Mouse (Mus musculus): Measurements from ENCODE around the gene Vgll4.

Vgll4 gene

GRCm38 (mm10) chr6:114918994-114919393 lies 50.8 kb downstream of the Vgll4 start:
- no peak for DNase-seq (ENCODE audit: low read depth, low spot score)

DNA sequence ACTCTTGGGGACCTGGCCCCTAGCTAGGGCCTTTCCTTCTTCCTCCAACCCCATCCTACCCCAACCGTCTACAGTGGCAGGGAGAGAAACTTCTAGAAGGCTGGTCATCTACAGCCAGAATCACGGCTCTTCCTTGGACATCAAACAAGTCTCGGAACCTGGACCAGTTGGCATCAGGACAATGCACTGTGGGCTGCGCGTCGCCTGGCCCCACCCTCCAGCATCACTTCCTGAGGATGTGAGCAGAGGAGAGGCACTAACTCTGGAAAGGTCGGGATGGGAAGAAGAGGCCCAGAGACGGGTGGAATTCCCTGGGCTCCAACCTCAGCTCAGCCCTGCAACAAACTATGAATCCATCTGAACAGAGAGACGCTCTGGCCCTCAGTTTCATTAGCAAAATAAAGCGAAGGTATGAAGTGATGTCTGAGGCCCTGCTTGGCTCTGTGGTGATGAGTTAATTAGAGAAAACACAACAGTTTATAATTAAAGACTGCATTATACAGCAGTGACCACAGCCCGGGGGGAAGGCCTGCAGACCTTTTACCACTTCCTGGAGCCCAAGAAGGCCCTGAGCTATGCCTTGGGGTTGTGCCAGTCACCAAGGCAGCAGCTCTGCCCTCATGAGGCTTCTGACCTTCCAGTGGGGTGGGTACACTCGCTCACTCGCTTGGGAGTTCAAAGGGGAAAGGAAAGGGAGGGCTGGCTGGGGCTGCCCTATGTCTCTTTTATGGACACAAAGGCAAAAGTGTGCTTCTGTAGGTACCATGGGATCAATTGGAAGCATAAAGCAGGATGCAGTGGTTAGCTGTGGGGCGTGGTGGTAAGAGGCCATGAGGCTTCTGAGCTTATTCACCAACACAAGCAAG lies 51.8 kb downstream of the Vgll4 start:
- DNase-seq (ENCODE audit: low read depth, low spot score), result no peak

- DNase-seq (ENCODE audit: low read depth, low spot score), result no peak
Observed at GRCm38 (mm10) chr6:114917129-114917528, 52.7 kb downstream of the Vgll4 start.

- DNase-seq (ENCODE audit: low read depth, low spot score), result no peak
Observed at GRCm38 (mm10) chr6:114916715-114916992, 53.1 kb downstream of the Vgll4 start.

- DNase-seq (ENCODE audit: low read depth, low spot score), result no peak
Observed at GRCm38 (mm10) chr6:114915915-114916714, 53.7 kb downstream of the Vgll4 start.

- peak; percentile 62 for DNase-seq (ENCODE audit: low read depth, low spot score)
Observed at GRCm38 (mm10) chr6:114914041-114914716, 55.6 kb downstream of the Vgll4 start.

DNA sequence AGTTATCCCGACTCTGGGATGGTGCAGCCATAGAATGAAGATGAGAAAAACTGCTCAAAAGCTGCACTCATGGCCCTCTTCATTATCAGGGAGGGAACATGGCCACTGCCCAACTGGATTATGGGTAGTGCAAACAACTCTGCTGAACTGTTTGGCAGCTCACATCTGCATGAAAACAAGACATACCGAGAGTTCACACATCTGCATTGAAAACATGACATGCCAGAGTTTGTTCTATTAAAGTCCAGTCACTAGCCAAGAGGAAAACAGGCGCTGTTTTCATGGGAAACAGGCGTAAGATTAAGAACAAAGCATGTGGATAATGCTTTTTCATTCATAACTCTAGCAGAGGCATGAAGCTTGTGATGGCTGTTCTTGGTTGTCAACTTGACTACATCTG lies 56.7 kb downstream of the Vgll4 start:
- DNase-seq (ENCODE audit: low read depth, low spot score), result no peak

DNA sequence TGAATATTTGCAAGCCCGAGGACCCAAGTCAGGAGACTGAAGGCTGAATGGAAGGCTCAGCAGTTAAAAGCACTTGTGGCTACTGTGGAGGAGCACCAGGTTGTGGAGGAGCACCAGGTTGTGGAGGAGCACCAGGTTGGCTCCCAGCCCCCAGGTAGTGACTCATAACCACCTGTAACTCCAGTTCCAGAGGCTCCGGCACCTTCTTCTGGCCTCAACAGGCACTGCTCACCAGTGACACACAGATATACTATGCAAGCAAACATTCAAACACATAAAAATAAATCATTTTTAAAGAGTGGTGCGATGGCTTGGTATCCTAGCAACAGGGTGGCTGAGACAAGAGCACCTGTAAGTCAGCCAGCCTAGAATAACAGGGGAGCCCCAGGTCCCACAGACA lies 58.3 kb downstream of the Vgll4 start:
- DNase-seq (ENCODE audit: low read depth, low spot score), result no peak

GRCm38 (mm10) chr6:114909801-114910200 lies 60.0 kb downstream of the Vgll4 start:
- no peak for DNase-seq (ENCODE audit: low read depth, low spot score)

- no peak for DNase-seq (ENCODE audit: low read depth, low spot score)
Observed at GRCm38 (mm10) chr6:114907459-114907858, 62.3 kb downstream of the Vgll4 start.

DNA sequence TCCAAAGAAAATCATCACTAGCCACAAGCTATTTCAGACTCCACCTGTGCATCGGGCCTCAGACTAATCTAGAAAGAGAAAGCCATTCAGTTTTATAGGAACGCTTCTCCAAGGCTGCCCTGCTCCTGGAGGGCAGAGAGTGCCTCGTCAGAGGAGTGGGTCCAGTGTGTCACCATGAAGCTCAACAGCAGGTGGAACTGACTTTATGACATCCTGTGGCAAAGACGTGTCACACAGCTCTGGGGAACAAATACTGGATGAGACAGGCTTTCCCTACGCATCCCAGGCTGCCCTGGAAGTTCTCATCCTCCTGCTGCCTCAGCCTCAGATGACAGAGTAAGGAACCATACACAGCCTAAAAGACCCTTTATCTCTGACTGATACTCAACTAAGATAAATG lies 63.6 kb downstream of the Vgll4 start:
- DNase-seq (ENCODE audit: low read depth, low spot score), result no peak

GRCm38 (mm10) chr6:114905253-114906028 lies 64.4 kb downstream of the Vgll4 start:
- no peak for DNase-seq (ENCODE audit: low read depth, low spot score)

DNA sequence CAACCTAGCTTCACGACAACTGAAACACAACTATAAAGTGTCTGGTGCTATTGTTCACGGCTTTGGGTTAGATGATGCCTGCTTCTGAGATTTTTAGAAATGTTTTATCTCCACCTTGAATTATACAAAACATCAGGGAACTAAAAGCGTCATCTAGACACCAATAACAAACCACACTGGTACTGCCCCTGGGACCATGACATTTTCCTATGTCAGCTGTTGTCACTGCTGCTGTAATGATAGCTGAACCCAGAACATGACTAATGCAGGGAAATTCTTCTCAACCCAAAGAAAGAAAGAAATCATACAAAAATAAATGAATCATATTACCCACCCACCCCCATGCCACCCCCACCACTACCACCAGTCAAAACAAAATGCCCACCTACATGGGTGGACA lies 65.0 kb downstream of the Vgll4 start:
- no peak for DNase-seq (ENCODE audit: low read depth, low spot score)

DNA sequence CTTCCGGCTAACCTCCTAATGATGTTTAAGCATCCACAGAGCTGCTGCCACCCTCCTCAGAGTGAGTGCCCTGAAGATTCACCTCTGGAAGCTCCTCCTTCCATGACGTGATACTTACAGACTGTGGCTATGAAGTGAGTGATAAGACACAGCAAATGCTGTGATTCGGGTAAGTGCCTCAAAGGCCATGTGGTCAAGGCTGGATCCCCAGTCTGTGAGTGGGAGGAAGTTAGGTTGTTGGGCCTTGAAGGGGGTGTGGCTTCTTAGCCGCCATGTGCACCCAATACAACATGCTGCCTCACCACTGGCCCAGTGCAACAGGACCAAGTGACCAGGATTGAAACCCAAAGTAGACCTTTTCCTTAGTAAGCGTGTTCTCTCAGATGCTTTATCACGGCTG lies 65.6 kb downstream of the Vgll4 start:
- DNase-seq (ENCODE audit: low read depth, low spot score), result no peak

DNA sequence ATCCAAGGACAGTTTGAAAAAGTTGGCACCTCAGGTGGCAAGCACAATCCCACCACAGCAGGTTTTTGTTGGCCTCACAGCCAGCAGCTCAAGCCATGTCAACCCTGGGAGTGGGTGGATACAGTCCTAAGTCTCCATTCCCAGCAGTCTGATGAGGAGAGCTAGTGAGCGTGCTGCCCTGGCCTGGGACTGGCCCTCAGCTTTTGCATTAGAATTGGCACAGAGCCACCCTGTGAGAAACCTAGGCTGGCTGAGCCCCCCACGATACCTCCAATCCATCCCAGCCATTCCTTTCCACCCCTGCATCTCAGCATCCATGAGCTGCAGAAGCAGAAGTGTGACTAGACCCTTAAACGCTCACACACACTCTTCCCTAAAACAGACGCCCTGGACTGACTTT lies 67.9 kb downstream of the Vgll4 start:
- DNase-seq (ENCODE audit: low read depth, low spot score), result no peak

DNA sequence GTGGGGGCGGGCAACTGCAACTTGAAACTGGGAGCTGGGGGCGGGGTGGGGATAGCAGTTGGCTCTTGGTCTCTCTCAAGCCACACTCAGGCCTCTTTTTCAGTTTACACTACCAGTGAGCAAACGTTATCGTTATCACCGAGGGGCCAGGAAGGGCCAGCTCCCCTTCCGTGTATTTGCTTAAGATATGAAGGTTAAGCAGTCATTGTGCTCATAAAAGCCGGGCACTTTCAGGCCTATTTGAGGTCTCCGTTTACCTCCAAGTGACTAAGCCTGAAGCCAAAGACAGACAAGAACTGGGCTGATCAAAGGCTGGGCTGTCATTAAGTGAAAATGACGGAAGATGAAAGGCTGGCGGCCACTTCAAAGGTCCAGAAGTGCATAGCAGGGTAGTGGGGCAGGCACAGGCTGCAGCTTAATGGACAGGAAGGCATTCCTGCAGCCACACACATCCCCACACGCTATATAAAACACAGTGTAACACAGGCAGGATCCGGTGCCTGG lies 68.4 kb downstream of the Vgll4 start:
- DNase-seq (ENCODE audit: low read depth, low spot score), result peak; percentile 84

DNA sequence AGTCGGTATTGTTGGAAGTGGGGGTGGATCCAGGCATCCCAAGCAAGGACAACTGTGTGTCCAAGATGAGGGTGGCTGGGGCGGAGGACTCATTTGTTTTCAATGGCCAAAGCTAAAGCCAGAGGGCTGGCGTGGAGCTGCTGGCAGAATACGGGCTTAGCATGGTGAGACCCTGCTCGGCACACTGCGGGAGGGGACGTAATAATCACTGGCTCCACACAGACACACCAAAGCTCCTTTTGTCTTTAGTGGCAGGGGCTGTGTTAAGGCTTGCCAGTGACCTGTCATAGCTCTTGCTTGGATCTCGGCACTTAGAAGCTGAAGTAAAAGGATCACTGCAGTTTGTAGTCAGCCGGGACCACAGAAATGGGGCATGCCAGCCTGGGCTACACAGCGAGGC lies 69.6 kb downstream of the Vgll4 start:
- DNase-seq (ENCODE audit: low read depth, low spot score), result no peak

DNA sequence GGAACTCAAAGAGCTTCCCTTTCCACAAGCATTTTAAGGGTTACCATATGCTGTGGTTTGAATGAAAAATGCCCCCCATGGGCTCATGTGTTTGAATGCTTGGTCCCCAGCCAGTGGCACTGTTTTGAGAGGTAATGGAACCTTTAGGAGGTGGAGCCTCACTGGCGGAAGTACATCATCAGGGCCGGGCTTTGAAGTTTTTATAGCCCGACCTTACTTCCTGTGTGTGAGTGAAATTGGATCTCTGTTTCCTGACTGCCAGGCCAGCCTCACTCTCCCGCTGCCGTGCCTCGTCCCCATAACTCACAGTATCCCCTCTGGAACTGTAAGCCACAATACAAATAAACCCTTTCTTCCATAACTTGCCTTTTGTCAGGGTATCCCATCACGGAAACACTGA lies 70.1 kb downstream of the Vgll4 start:
- peak; percentile 69 for DNase-seq (ENCODE audit: low read depth, low spot score)

- DNase-seq (ENCODE audit: low read depth, low spot score), result no peak
Observed at GRCm38 (mm10) chr6:114898949-114899348, 70.8 kb downstream of the Vgll4 start.

- DNase-seq (ENCODE audit: low read depth, low spot score), result no peak
Observed at GRCm38 (mm10) chr6:114896281-114896680, 73.5 kb downstream of the Vgll4 start.

DNA sequence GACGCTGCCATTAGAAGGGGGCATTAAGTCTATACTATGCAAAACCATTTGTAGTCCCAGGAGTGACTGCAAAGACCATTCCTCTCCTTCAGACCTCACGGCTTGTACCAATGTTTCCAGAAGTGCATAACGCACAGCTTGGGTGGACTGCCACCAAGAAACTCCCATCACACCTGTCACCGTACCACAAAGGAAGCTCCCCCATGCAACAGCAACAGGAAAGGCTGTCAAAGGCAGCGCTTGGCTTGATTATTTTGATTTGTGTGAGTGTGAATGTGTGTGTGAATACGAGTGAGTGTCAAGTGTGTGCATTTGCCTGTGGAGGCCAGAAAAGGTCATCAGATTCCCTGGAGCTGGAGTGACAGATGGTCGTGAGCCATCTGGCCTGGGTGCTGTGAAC lies 74.6 kb downstream of the Vgll4 start:
- no peak for DNase-seq (ENCODE audit: low read depth, low spot score)
